Mouse (Mus musculus) retina, postnatal 7 days (tissue): ENCODE measurements around the gene Zfp747.
"Not testable (repeated sequence)": the region's sequence is repeated elsewhere in the genome, so short reads cannot be mapped to it uniquely, and the experiment has no call there.

Source experiments
- DNase-seq: peaks from one replicate; pipeline ENCODE4 v3.0.0-alpha.2; 2012; ENCODE audit warnings: low read depth, low spot score

Zfp747 gene

GRCm38 (mm10) chr7:127375271-127376245 lies at the start of gene Zfp747:
Gene Zfp747 (minus strand): TSS chr7:127376050.
- DNase-seq, result peak; percentile 80

- no peak for DNase-seq
These were observed 49.4 kb upstream of the Zfp747 start for GRCm38 (mm10) chr7:127425291-127425690.

GRCm38 (mm10) chr7:127422247-127422646 lies 46.4 kb upstream of the Zfp747 start:
- DNase-seq, result no peak

GRCm38 (mm10) chr7:127421388-127422191 lies 45.7 kb upstream of the Zfp747 start, which contains the start of gene Zfp688:
Gene Zfp688 (minus strand): TSS chr7:127422068.
- peak; percentile 77 for DNase-seq

- DNase-seq, result no peak
These were observed 35.6 kb upstream of the Zfp747 start for GRCm38 (mm10) chr7:127411418-127411817.

GRCm38 (mm10) chr7:127406002-127406987 lies 30.4 kb upstream of the Zfp747 start, which contains the start of gene Zfp764:
Gene Zfp764 (minus strand): TSS chr7:127406822.
- DNase-seq, result peak; percentile 85

- not testable (repeated sequence) for DNase-seq
These were observed 28.3 kb upstream of the Zfp747 start for GRCm38 (mm10) chr7:127404101-127404500.

GRCm38 (mm10) chr7:127402980-127403379 lies 27.1 kb upstream of the Zfp747 start:
- DNase-seq, result no peak

GRCm38 (mm10) chr7:127400355-127400754 lies 24.5 kb upstream of the Zfp747 start:
- DNase-seq, result no peak

- no peak for DNase-seq
These were observed 18.1 kb upstream of the Zfp747 start for GRCm38 (mm10) chr7:127393944-127394333.

- DNase-seq, result peak; percentile 98
These were observed 17.5 kb upstream of the Zfp747 start, which contains the start of gene E430018J23Rik for GRCm38 (mm10) chr7:127393157-127393943. Gene E430018J23Rik (minus strand): TSS chr7:127393629.

GRCm38 (mm10) chr7:127392251-127392824 lies 16.5 kb upstream of the Zfp747 start:
- no peak for DNase-seq

- no peak for DNase-seq
These were observed 15.7 kb upstream of the Zfp747 start for GRCm38 (mm10) chr7:127391538-127391937.

GRCm38 (mm10) chr7:127390306-127390705 lies 14.5 kb upstream of the Zfp747 start:
- DNase-seq, result no peak

GRCm38 (mm10) chr7:127388201-127388600 lies 12.4 kb upstream of the Zfp747 start:
- not testable (repeated sequence) for DNase-seq

GRCm38 (mm10) chr7:127386641-127387392 lies 11.0 kb upstream of the Zfp747 start, which contains the start of gene 9130019O22Rik:
Gene 9130019O22Rik (minus strand): TSS chr7:127387166.
- peak; percentile 86 for DNase-seq

GRCm38 (mm10) chr7:127385560-127385959 lies 9.7 kb upstream of the Zfp747 start:
- not testable (repeated sequence) for DNase-seq

GRCm38 (mm10) chr7:127378310-127378921 lies 2.6 kb upstream of the Zfp747 start:
- no peak for DNase-seq
